Mouse (Mus musculus) adrenal gland, postnatal 14 days (tissue): ENCODE data around the gene Ell3. TPM values are rescaled to one million over a fixed set of nuclear protein-coding genes. Genes with fewer than 3 reads are reported as not detected.

ENCODE experiments used
- DNase-seq: peaks from one replicate; pipeline ENCODE4 v3.0.0; 2021; ENCODE audit warnings: mixed read lengths
- total RNA-seq: library from RNA; stranded (reverse); gene quantifications from 2 replicates; pipeline ENCODE4 v1.2.3, GENCODE M21; 2021

The Ell3 gene
- total RNA-seq, 1 experiment from 2014 or later, result 0.26 TPM

DNA sequence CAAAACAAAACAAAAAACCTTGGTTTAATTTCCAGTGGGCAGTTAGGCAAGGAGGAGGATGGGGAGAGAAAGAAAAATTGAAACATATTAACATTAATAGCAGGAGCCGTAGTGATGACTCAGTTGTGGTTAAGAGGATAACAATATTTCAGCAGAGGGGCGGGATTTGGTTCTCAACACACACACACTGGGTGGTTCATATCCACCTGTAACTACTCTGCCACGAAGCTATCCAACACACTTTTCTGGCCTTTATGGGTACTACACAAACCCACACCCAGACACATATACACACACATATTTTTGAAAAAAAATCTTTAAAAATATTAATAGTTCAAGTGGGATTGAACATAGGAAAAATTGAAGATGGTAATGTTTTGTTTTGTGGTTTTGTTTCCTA is 2.9 kb upstream of the Ell3 start:
- DNase-seq, result no peak

DNA sequence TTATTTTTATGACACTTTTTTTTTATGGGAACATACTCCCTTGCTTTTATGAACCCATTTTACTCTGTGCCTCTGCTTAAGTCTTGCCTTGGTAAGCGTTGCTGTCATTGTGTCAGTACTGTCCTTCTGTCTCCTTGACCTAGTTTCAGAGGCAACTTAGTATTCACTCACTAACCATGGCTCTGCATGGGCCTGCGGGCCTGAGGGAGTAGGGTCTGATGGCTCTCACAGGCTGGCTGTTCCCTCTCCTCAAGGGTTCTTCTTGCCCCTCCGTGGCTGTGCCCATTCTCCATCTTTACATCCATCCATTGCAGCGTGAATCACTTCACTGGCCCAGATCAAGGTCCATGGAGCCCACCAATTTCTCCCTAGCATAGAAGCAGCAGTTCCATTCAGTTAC is 2.4 kb upstream of the Ell3 start:
- peak; percentile 21 for DNase-seq

DNA sequence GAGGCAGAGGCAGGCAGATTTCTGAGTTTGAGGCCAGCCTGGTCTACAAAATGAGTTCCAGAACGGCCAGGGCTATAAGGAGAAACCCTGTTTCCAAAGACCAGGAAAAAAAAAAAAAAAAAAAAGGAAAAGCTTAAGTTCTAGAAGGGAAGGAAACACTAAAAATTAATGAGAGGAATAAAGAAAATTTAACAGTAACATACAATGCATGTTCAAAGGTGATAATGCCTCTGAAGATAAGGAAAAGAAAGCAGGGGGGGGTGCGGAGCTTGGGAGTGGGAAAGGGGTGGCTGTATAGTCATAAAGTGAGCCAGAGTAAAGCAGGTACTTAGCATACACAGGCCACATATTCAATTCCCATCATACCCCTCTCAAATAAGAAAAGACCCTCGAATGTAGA is 1.0 kb upstream of the Ell3 start:
- no peak for DNase-seq

DNA sequence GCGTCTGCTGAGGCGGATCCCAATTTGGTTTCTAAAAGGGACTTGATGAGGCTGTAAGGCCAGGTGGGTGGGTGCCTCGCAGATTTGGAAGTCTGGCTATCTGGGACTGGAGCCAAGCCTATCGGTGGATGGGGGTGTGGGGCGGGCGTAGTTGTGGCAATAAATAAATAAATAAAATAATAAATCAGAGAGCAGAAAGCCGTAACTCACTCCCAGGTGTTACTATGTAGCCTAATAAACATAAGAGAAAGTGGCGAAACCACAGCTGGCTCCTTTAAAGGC is 1.1 kb downstream of the Ell3 start:
- no peak for DNase-seq

DNA sequence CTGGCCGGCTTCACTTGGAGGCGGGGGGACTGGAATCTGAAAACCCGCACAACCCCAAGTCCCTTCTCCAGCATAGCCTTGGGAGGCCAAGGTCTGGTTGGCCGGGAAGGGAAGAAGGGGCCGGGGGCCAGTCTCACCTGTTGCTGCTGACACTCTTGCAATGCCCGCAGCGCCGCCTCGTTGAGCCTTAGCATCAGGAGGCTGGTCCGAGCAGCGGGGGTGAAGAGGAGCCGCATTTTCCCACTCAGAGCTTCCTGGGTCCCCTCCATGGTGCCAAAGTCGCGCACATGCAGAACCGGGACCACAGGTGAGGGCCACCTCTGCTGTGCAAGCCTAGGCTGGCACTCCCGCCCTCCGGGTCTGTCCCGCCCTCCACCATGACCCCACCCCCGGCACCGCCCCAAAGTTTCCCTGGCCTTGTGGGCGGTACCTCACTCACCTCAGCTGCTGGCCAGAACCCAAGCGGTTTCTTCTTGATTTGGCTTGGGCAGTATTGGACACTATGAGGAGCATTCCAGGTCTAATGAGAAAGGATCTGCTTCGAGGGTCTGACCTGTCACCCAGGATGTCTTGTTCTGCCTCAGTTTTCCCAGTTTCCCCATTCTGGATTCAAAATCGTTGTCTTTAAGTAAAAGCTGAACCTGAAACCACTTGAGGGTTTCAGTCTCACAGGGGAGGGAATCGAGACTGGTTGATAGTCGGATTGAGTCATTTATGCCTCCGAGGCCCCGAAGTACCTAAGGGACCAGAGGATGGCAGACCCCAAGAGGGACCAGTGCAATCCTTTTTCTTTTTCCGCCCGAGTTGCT is 1.6 kb downstream of the Ell3 start:
- DNase-seq, result peak; percentile 86

DNA sequence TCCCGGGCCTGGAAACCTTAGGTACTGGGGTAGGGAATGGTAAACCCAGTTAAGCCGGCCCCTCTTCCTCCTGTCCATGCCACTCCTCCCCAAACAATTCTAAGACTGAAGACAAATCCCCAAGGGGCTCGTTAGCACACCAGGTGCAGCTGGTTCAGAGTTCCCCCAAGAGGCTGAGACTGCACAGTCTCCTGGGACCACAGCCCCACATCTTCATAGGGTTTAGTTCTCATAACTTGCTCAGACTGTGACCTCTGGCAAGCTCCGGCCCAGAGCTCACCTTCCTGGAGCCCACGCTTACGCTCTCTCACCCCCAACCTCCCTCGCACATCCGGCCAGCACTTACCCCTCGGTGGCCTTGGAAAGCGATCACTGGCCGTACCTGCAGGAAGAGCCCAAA is 2.3 kb downstream of the Ell3 start:
- peak; percentile 17 for DNase-seq

DNA sequence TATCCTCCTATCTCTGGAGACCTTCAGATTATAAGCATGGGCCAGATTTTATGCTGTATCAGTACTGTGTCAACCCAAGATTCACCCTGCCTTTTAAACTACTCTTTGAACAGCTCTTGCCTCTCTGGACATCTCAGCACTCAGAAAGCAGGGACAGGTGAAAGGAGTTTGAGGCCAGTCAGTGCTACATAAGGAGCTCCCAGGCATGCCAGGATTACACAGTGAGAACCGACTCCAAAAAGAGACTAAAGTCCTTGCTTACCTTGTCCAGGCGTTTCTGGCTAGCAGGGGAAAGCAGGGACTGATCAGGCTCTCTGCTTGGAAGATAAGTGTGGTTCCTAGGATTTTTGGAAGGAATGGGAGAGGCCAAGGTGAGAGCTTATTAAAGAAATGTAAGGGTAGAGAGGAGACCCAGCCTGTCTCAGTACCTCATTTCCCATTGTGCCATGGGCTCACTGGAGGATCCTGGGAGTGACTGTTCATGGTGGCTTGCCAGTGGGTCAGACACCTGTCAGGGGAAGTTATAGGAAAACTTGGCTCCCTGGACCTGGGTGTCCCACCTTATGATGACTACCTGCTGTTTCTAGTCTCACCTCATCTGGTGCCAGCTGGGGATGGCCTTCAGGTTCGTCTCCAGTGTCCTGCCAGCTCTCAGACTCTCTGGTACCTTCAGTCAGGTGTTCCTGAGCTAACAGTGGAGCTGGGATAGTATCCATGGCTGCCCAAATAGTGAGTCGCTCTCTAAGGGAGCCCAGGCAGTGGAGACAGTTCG is 3.1 kb downstream of the Ell3 start:
- DNase-seq, result no peak

DNA sequence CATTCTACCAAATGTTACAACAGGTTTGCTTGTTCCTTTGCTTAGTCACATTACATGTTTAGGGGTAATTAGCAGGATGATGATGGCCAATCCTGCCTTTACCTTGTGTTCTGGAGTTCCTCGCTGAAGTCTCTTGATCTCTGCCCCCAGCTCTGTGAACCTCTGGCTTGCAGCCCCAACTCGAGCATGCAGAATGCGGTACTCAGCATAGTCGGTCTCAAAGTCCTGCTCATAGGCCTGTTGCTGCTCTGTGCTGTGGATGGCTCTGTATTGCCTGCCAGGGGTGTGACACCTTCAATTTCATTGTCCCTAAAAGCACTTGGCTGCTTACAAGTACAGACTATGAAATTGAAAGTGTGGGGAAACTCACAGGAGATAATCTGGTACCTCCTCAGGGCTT is 4.3 kb downstream of the Ell3 start:
- DNase-seq, result no peak

DNA sequence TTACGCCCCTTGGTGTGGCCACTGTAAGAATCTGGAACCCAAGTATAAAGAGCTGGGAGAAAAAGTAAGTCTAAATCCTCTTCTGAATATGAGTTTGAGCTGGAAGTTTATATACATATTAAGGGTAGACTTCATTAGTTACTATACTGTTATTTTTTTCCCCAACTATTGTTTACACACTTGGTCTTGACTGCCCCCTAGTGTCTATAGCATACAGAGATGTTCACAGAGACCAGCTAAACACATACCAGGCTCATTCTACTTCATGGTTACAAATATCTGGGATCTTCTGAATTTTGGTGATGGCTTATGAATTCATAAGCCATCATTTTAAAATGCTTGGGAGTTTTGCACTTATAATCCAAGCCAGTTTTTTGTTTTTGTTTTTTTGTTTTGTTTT is 9.2 kb downstream of the Ell3 start:
- DNase-seq, result no peak

DNA sequence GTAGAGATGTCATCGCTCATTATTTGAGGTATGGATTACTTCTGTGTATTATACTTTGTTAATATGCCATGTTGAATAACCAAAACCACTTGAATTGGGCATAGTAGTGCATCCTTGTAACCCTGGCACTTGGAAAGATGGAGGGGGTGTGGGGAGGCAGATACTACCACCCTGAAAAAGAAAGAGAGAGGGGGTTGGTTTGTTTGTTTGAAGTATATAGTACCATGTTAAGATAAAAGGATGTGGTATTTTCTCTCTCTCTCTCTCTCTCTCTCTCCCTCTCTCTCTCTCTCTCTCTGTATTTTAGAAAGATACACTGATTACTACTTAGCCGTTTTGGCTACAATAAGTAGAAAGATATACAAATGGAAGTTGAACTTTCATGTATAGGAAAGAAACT is 18.2 kb downstream of the Ell3 start:
- DNase-seq, result no peak

DNA sequence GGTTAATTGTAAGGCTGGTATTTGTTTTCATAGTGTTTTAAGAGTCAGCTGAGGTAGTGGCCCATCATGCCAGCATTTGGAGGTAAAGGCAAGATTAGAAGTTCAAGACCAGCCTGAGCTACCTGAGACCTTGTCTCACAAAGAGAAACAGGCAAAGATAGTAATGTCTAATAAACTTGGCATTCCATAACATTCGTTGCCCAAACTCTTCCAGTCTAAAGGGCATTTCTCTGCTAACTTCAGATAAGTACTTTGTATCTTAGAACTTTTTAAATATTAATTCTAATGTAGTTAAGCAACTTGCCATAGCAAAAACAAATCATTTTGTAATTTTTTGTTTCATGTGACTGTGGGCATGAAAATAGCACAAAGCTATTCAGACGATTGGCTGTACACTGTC is 20.9 kb downstream of the Ell3 start:
- DNase-seq, result no peak

DNA sequence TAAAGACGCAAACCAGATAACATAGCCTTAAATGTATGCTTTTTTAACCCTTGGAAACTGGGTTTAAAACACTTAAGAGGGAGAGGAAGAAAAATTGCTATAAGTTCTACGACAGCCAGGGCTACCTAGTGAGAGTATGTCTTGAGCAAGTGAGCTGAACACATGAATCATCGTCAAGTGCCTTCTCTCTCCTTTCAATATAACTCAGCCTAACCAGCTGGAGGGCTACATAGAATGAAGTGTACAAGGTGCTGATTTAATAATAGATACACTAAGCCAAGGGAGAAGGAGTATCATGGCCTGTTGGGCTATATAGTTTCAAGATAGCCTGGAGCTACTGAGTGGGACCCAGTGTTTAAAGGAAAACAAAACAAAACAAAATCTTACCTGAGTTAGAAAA is 25.6 kb downstream of the Ell3 start:
- DNase-seq, result no peak

DNA sequence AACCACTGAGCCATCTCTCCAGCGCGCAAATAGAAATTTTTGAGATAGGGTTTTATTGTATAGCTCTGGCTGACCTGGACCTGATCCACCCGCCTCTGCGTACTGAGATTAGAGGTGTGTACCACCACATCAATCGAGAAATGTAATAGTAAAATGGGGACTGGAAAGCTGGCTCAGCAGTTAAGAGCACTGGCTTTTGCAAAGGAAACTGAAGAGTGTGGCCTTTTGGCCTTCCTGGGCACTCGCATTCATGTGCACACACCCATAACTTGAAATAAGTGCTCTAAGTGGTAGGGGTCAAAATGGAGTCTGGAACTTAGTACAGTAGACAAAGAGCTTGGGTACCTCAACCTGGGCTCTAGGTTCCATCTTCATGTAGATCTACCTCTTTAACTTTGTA is 27.7 kb downstream of the Ell3 start:
- DNase-seq, result no peak

DNA sequence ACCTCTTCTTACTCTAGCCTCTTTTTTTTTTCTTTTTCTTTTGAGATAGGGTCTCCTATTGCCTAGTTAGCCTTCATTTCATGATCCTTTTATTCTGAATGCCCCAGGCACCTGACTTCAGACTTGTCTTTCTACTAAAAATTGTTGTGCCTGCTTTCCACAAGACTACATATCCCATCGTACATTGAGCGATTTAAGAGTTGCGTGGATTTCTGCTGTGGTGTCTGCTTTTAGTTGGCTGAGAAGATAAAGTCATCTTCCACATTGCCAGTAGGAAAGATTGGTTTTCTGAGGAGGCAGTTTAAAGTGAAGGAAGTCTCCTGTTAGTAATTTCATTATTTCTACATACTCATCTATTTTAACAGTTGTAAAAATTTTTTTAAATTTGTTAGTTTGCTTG is 28.5 kb downstream of the Ell3 start:
- no peak for DNase-seq

DNA sequence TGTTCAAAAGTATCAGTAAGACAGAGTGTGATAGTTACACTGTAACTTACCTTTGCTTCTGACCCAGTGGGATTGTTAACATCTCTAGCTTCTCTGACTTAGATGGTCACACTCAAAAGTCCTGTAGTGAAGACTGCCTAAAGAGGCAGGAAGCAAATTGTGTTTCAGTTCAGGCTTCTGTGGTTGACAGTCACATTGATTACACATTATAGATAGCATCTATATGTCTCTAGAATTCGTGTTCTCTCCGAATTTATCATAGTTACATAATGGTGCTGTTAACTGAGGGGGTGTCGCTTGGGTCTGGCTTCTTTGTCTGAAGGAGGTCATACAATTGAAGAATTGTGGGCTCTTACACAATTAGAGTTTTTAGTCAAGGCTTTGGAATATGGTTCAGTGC is 29.0 kb downstream of the Ell3 start:
- DNase-seq, result no peak

DNA sequence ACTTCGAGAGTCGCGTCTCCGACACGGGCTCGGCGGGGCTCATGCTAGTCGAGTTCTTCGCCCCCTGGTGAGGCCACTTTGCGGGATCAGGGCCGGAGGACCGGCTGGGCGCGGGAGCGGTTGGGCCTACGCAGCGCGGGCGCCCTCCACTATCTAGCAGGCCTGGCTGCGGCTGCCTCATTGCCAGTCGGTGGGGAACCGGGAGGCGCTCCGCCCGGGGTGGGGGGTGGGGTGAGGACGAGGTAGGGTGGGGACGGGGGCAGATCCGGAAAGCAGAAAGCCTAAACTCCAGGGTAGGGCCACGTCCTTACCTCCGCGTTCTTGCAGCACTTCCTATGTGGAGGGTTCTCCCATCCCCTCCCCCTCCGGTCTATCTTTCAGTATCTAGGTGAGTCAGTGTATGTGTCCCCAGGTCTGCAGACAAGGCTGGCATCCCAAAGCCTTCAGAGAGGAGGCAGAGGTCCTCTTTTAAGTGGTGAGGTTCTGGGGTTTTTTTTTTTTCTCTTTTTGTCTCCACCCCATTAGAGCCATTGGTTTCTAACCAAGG is 29.9 kb downstream of the Ell3 start:
- DNase-seq, result peak; percentile 69

DNA sequence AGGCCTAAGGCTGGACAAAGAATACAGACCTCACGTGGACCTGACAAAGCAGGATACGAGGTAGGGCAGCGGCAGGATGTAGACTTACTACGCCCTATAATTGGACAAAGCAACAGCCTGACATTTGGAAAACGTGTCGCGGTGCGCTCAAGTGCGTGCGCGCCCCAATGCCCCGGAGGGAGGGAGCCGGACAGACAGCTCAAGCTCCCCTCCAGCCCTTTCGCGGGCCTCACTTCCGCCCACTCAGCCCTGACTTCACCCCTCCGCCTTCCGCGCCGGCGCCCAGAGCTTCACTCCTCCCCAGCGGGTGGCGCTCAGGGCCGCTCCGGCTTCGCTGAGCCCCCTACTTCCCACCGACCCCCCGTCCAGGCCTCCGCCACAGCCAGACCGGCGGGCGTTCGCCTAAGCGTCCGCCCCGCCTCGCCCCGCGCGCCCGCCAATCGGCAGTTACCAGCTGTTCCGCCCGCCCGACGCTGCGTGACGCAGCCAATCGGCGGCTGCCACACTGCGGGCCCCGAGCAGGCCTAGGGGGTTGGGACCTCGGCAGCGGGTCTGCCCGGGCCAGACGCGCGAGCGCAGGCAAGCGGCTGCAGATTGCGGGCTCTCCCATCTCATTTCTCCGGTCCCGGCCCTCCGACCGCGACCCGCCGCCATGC is 30.6 kb downstream of the Ell3 start, which contains the start of the genes Pdia3 and Catsper2:
Pdia3 (plus strand) TSS at position 389 of the 656 bp plus-strand sequence.
Catsper2 (minus strand) TSS at position 406 of the 656 bp plus-strand sequence.
- peak; percentile 98 for DNase-seq

DNA sequence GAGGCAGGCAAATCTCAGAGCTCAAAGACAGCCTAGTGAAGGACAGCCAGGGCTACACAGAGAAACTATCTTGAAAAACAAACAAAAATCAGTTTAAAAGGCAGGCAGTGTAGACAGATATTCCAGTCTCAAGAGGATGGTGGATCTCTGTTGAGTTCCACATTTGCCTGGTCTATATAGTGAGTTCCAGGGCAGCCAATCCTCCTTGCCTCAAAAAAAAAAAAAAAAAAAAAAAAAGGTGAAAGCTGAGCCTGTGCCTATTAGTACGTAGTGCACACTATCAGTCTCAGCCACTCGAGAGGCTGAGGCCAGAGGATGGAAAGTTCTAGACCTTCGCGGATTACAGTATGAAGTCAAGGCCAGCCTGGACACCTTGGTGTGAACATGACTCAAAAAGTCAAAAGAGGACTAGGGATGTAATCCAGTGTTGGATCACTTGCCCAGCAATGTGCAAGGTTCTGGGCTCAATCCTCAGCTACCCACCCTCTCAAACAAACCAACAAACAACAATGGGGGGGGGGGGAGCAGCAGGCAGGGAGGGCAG is 31.2 kb downstream of the Ell3 start:
- peak; percentile 64 for DNase-seq

DNA sequence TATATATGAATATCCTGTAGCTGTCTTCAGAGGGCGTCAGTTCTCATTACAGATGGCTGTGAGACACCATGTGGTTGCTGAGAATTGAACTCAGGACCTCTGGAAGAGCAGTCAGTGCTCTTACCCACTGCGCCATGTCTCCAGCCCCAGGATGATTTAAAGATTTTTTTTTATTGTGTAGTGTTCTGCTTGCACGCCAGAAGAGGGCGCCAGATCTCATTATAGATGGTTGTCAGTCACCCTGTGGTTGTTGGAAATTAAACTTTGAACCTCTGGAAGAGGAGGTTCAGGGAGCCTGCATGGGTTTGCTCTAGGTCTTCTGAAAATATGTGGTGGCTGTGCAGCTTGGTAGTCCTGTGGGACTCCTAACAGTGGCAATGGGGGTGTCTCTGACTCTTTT is 35.9 kb downstream of the Ell3 start:
- DNase-seq, result peak; percentile 56

DNA sequence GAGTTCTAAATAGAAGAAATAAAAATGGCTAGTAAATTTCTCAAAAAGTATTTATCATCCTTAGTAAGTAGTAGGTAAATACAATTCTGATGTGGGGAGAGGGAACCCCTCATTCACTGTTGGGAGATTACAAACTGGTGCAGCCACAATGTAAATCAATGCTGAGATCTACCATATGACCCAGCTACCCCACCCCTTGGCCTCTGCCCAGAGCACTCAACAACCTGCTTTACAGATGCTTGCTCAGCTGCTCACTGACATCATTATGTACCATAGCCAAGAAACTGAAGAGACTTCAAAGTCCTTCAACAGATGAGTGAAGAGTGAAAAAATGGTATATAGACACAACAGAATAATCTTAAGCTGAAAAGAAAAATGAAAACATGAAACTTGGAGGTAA is 40.8 kb downstream of the Ell3 start:
- no peak for DNase-seq

DNA sequence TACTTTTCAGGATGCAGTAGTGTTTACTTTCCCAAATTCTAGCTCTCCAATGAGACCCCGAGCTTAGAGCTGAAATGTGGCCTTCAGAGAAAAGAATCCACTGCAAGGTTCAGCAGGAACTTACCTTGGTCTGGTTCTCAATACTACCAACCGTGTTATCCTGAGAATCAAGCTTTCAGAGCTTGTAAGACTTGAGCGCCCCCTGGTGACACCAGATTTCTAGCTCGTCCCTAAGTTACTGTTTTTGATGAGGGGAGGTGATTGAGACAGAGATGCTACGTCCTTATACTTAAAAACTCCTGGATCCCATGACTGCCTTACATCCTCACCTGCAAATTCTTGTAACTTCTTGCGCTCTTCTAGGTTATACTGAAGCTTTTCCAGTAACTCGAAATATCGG is 47.5 kb downstream of the Ell3 start:
- peak; percentile 89 for DNase-seq
